Mouse (Mus musculus): ENCODE results near the gene Stk32b.

Stk32b gene

DNA sequence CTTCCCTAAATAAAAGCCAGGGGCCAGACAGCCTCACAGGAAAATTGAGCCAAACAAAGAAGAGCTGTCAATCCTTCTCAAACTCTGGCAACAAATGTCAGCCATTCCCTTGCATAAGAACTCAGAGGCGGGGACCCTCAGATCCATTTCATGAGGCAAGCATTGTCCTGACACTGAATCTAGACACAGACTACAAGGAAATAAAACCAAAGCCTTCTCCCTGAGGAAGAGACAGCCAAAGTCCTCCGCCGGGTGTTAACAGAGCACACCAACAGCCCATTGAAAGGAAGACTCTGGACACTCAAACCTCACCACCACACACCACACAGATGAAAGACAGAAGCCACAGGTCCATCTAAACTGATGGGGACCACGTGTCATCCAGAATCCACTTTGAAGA lies 57.8 kb downstream of the Stk32b start:
- no peak for DNase-seq

DNA sequence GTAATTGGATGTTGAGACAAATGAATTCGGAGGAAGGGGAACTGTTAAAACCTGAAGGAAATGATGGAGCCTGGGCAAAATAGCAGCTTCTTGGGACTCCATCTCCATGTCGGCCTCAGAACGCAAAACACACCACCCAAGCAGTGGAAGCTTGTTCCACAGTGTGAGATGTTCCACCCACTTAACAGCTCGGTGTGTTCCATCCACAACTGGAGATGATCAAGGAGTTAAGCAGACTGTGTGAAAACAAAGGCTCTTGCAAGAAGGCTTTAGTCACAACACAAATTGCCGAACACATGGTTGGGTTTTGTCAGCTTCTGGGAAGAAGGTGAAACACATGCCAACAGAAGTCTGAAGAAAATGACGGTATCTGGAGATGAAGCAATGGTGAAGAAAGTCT lies 59.2 kb downstream of the Stk32b start:
- no peak for DNase-seq

DNA sequence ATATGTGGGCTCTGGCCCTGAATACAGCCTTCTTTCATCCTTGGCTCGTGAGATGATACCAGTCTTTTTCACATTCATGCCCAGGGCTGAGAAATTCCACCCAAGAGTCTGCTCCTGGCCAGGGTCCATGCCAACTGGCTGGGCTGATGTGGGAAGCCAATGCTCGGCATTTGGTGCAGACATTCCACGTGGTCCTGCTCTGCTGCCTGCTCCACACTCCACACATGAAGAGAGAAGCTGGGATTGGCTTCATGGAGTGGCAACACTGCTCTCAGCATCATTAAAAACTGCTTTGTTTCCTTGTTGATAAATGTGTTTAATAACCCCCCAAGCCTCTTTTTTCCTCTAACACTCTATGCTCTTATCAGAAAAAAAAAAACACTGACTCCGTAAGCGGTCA lies 61.8 kb downstream of the Stk32b start:
- no peak for DNase-seq

DNA sequence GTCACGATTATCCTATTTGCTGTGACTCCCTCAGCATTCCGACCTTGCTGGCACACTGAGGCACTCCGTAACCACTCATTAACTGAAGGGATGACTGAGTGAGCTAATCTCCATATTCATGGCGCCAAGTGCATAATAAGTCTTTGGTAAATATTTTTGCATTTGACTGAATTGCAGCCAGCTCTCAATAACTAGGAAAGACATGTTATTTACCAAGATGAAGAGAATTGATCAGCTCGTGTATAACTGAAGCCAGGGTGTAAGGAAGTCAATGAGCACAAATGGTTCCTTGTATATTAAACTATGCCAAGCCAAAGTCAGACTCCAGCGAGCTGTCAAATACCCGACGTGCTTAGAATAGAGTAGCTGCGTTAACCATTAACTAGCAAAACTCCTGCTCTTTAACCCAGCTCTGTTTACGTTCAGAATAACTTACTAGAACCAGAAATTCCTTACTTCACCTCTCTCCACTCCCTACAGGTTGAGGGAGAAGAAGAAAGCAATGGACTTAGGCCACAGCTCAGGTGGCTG lies 66.2 kb downstream of the Stk32b start:
- no peak for DNase-seq

DNA sequence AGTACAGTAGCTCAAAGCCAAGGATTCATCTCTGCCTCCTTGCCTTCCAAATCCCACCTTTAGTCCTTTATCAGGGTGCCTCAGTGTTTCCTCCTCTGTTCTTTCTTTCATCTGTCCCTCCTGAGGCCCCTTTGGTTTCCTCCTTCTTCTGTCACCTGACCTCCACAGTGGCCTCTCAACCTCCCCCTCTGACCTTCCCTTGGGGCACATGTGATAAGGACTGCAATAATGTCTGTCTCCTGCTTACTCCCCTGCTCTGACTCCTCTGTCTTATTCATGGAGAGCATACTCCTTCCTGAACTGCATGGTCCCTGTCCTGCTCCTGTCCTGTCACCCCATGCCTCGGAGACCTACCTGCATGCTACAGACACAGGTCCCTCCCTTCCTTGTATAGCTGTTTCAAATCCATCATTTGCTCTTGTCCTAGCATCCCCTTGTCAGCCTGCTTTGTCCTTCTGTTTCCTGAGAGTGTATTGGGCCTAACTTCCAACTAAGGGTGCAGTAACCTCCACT lies 66.8 kb downstream of the Stk32b start:
- no peak for DNase-seq

DNA sequence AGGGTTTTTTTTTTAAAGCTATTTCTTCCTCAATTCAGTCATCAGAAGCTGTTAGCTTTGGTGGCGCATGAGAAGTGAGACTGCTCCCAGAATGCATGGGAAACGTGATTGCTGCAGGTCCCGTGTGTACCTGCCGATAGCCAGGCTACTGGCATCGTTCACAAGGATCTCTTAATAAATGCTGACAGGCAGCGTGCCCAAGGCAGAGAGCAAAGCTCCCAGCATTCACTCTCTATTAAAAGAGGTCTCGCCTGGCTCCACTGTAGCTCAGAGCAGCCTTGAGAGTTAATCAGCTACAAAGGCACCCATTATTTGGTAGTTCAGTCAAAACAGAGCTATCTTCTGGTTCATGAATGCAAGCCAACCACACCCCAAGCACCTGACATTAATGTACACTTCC lies 72.9 kb downstream of the Stk32b start:
- DNase-seq: no peak

DNA sequence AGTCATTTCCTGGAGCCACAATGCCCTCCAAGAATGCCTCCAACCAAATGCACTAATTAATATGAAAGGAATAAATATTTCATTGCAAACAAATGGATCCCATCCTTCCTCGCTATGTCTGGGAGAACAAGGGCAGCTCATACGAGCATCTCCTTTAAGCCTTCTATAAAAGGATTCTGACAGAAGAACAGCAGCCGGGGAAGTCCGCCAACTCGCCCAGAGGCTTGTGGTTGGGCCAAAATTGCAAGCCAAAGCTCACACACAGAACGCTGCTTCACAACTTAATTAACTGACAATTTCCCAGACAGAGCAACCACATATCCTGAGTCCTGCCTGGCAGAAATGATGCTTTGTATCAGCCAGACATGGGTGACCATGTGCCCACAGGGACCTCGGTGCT lies 74.5 kb downstream of the Stk32b start:
- no peak for DNase-seq

DNA sequence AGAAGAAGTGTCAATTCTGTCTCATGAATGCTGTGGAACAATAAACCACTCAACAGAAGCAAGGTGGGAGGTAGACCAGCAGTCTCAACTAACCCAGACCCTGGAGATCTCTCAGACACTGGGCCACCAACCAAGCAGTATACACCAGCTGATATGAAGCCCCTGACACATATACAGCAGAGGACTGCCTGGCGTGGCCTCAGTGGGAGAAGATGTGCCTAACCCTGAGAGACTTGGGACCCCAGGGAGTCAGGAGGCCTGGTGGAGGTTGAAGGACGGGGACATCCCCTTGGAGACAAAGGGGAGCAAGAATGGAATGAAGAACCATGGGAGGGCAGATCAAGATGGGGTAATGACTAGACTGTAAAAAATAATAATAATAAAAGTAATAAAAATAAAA lies 82.2 kb downstream of the Stk32b start:
- no peak for DNase-seq

DNA sequence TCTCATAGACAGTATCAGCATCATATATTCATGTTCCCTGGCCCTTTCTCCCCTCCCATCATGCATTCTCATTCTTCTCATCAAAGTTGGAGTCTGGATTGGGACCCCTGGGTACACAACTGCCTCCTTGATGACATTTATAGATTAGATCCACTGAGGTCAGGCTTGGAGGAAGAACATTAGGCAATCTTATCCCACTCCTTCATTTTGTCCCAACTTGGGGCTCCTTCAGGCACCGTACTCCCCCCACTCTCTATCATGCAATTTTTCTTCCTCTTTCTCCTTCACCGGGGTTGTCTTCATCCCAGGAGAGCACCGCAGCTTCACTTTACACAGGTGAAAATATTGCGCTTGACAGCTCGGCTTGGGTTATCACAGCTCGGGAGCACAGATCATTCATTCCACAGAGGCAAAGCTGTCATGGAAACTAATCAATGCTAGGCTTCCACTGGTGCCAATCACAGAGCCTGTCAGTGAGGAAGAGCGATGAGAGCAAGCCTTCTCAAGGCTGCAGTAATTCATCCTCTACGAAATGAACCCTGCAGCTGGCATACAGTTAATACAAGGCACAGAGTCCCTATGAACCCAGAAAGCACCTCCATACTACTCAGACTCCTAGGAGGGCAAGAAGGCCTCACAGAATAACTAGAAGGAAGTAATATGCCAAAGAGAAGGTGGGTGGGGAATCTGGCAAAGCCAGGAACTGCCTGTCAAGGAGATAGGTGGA lies 89.4 kb downstream of the Stk32b start:
- no peak for DNase-seq

DNA sequence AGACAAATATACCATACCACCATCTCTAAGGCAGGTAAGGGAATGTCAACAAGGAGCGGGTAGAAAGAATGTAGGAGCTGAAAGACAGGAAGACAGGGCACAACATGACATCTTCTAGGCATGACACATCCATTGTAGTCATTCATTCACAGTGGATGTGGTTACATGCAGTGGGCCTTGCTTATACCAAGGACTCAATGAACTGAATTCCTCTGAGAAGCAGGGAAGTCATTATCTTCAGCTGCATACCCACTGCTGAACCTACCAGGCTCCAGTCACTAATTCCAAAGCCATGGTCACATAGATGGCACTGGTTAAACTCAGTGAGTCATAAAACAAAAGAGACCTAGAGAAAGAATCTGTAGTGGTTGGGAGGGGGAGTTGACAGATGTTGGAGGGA lies 105.1 kb downstream of the Stk32b start:
- no peak for DNase-seq

DNA sequence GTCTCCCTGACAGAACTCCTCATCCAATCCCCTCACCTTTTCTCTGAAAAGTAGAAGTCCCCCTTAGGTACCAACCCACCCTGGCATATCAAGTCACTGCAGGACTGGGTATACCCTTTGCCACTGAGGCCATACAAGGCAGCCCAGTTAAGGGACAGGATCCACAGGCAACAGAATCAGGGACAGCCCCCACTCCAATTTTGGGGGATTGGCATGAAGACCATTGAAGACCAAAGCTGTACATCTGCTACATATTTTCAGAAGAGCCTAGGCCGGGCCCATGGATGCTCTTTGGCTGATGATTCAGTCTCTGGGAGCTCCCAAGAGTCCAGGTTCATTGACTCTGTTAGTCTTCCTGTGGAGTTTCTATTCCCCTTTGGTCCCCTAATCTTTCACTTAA lies 117.4 kb downstream of the Stk32b start:
- DNase-seq: no peak

DNA sequence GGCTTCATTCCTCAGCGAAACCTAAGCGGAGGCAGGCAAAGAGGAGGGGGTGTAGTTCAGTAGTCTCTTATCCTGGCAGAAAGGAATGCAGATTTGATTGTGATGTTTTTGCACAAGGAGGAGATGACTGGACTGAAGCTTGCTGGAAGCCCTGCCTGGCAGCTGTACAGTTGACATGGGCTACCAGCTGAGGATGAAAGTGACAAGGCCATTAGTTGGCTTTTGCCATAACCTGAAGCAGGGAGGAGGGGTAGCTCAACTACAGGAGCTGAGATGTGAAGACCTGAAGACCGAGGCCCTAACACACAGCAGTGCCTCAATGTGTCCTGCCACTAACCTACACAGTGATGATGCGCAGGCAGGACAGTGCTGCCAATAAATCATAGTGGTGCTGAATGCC lies 118.7 kb downstream of the Stk32b start:
- DNase-seq: no peak

DNA sequence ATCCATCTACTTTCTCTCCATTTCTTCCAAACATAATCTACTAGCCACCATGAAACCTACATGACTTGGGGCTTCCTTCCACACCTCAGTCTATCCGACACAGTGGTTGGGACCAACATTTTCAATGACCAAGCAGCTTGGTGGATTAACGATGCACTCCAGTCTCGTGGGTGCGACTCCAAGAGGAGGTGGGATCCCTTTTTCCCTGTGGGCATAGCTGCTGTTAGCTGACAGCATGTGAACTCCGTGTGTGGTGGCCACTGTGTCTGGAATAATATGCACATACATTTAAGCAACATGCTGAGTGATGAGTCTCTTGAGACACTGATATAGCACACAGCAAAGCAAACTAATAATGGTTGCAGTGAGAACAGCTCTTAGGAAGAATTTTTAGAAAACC lies 124.6 kb downstream of the Stk32b start:
- no peak for DNase-seq

DNA sequence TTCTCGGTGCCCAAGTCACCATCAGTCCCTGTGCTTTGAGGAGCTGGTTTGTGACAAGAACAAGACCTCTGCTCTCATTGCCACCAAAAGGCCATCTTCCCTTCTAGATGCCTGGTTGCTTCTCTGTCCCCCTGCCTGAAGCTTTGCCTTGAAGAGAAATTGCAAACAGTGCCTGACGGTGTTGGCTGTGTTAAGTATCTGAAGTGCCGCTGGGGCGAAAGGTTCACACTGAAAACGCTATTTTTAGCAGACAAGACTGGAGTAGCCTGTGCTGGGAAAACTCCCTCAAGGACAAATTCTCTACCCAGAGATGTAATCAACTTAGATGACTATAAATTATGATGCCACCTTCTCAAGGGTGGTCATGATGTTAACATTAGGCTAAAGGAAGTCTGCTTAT lies 129.1 kb downstream of the Stk32b start:
- DNase-seq: no peak

DNA sequence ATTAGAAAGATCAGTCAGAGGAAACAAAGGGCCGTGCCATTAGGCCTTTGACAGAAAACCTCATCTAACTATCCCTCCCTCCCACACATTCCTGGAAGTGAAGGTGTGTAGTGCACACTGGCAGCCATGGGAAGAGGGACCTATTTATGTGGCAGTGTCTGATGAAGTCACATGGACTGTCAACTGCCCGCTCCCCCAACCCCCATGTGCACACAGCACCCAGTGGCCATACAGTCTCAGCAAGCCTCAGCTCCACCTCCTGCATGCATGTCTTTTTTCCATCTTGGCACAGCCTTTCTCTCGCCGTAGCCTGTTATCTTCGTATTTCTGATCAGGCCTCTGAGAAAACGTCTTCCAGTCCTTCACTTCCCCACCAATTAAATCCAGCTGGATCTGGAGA lies 130.9 kb downstream of the Stk32b start:
- no peak for DNase-seq

DNA sequence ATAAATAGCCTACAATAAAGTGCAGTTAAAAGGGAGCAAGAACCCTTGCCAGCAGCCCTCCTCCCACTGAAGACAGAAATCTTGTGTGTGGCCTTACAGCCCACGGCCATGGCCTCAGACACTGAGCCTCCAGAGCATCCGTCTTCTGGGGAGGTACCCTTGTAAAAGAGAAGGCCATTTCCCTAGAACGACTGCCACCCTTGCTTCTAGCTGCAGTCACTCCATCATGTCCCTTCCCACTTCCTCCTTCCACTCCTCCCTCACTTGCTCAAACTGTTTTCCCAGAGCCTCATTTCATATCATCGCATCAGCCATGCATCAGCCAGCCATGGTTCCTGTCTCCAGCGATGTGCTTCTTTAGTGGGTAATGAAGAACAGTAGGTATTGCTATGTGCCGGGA lies 141.5 kb downstream of the Stk32b start:
- no peak for DNase-seq

DNA sequence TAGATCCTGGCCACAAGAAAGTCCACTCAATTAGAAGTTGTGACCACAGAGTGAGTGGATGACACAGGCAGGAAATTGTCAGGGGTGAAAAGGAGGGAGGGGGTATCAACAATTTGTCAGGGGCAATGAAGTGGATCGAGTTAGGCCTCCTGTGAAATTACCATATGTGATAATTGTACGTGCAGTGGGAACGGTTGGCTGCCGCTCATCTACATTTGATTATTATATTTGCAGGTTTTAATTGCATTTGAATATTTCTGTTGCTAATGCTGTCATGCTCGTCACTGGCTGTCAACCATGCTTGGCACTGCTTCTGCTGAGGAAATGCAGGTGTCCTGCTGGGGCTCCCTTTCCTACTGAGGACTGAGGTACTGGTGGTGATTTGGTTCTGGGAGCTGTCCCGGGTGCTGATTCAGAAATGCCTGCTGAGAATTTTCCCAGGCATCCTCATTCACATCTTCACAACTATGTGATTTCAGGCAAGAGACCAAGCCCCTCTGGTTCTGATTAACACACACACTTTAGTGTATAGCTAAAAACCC lies 159.6 kb downstream of the Stk32b start:
- no peak for DNase-seq

DNA sequence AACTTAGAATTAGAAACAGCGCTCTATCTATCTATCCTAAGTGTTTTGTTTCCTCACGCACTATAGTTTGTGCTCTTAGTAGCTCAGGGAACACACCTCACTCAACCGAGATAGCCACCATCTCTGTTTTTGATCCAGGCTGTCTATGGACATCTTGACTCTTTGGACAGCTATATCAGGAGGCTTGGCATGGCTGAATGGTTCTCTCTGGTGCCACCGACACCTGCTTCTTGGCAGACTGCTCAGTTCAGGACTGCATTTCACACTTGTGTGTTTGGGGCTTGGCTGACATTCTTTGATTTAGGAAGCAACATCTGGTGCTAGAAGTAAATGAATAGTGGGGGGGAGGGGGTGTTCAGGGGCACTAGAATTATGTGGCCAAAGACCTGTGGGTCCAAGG lies 162.7 kb downstream of the Stk32b start:
- DNase-seq: no peak

DNA sequence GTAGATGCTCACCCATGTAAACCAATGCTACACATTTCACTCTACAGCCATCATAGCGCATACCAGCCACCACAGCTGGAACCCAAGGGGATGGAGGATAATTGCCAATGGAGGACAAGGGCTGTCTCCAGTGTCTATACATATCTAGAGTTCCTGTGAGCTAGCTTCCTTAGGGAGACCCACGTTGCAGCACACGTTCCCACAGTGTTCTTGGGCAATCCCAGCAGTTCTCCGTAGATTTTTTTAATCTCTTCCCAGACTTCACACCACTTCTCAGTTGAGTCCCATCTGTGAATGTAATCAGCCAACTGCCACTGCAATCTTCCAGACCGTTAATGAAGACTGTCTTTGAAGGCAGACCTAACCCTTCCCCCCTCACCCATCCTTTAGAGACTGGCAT lies 165.3 kb downstream of the Stk32b start:
- no peak for DNase-seq

DNA sequence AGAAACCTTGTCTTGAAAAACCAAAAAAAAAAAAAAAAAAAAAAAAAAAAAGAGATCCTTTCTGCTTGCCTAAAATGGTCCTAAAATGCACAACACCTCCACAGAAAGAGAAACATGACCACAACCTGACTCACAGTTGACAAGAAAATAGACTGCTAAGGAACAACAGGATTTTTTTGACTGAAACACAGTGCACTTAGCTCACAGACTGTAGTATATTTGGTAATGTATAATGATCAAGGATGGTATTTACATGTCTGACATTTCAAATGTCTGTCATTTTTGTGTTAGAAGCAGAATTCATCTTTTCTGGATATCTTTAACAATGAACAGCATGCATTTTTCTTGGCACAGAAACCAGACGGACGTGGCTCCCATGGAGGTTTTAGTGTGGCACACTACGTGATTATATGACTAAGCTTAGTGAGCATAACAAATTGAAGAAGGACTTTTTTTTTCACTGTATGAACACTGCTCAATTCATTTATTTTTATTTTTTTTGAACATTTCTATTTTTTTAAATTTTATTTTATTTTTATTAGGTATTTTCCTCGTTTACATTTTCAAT lies 181.2 kb downstream of the Stk32b start:
- DNase-seq: no peak

DNA sequence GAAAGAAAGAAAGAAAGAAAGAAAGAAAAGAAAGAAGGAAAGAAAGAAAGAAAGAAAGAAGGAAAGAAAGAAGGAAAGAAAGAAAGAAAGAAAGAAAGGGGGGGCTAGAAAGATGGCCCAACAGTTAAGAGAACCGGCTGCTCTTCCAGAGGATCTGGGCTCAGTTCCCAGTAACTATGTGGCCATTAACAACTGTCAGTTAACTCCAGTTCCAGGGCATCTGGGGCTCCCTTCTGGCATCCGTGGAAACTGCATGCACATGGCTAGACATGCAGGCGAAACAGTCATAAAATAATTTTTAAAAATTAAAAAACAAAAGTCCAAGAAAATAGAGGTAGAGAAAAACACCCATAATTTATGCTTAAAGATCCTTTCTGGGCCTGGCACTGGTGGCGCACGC lies 181.7 kb downstream of the Stk32b start:
- DNase-seq: no peak

DNA sequence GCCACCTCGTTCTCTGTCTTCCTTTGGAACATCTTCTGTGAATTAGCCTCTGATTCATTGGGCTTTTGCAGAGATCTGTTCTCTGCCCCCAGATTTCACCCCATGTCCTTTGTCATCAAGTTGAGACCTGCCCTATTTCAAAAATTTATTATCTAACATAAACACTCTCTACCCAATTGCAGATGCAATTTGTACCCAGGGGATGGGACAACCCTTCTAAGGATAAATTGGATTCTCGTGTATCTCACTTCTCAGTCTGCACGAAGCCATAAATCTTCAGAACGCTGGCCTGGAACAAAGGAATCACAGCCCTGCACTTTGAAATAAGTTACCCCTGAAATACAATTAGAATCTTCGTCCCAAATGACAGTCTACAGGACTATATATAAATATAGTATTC lies 191.6 kb downstream of the Stk32b start:
- no peak for DNase-seq

DNA sequence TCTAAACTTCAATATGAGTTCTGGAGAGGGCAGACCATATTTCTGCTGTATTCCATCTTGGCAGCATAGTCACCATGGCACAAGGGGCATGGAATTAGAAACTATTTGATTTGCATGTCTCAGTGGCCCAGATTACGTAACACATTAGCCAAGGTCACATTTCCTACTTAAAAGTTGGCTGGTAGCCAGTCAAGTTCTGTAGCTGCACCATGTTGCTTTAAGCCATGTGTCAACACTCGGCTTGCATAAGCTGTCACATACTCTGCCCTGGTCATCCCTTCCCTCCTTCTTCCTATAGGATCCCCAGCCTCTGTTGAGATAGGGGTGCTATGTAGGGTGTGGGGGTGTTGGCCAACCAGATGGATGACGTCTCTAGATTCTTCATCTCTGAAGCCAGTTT lies 196.5 kb downstream of the Stk32b start:
- no peak for DNase-seq

DNA sequence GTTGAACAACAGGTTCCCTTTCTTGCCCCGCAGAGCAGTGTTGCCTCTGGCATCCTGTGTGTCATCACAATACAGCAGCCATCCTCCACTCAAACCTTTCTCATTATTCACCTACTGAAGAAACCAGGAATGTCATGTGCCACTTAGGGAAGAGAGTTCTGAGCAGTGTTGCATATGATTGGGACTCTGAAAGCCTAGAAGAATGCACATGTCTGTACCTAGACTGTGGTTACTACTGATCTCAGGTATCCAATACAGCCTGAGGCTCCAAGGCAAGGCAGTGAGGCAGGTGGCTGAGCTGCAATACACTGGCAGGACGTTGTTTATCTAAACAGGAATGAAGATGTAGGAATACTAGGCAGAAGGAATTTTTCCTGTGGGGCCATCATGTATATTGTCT lies 204.5 kb downstream of the Stk32b start:
- DNase-seq: no peak
